Mouse (Mus musculus) heart, postnatal 36 days (tissue): ENCODE measurements at regions not wholly inside any gene's neighbourhood (a gene's known extent, or its start where the extent isn't known, plus 50 kb on each side); places are given as distances from the start of the nearest gene placed in this dataset.

ENCODE experiments used
- DNase-seq, 2 experiments: peaks; one replicate each; pipeline ENCODE4 v3.0.0; 2021 to 2022
- intact Hi-C: fragments of 180-260 bp; cut with DNase I; formaldehyde crosslinking; loops from one replicate; pipeline ENCODE4 v1.15.1; 2025

- DNase-seq: peak; percentile 55 to 59
- intact Hi-C loops: loop anchor here (5.0 to 10.0 kb wide), 4 partner anchors 323 to 653 kb away; partner anchors contain the start of gene Pde3a
These were observed 195.4 kb downstream of the Gm11077 start for GRCm38 (mm10) chr6:140924319-140924981.

GRCm38 (mm10) chr6:140927616-140928015, 198.5 kb downstream of the Gm11077 start:
- no peak for DNase-seq
- intact Hi-C loops: loop anchor here (5.0 to 10.0 kb wide), 2 partner anchors 447 to 525 kb away; no protein-coding TSS in a partner anchor

GRCm38 (mm10) chr6:140934286-140934685, 205.2 kb downstream of the Gm11077 start:
- no peak for DNase-seq
- intact Hi-C loops: no loop called here

GRCm38 (mm10) chr6:140938025-140938424, 208.9 kb downstream of the Gm11077 start:
- no peak for DNase-seq
- intact Hi-C loops: no loop called here

- no peak for DNase-seq
- intact Hi-C loops: no loop called here
These were observed 217.6 kb downstream of the Gm11077 start for GRCm38 (mm10) chr6:140946720-140947119.

GRCm38 (mm10) chr6:140950483-140950882, 221.4 kb downstream of the Gm11077 start:
- no peak for DNase-seq
- intact Hi-C loops: no loop called here

GRCm38 (mm10) chr6:140953256-140953655, 224.2 kb downstream of the Gm11077 start:
- intact Hi-C loops: no loop called here
- no peak for DNase-seq

GRCm38 (mm10) chr6:140953721-140954120, 224.6 kb downstream of the Gm11077 start:
- intact Hi-C loops: no loop called here
- DNase-seq: no peak

- intact Hi-C loops: no loop called here
- peak; percentile 16 to 17 for DNase-seq
These were observed 226.9 kb downstream of the Gm11077 start for GRCm38 (mm10) chr6:140955751-140956521.

GRCm38 (mm10) chr6:140956522-140956863, 227.4 kb downstream of the Gm11077 start:
- DNase-seq: peak in 1 of 2 experiments; percentile 1
- intact Hi-C loops: no loop called here

GRCm38 (mm10) chr6:140961987-140962386, 232.9 kb downstream of the Gm11077 start:
- DNase-seq: no peak
- intact Hi-C loops: no loop called here

GRCm38 (mm10) chr6:140962563-140962962, 233.5 kb downstream of the Gm11077 start:
- intact Hi-C loops: no loop called here
- DNase-seq: no peak

- intact Hi-C loops: no loop called here
- no peak for DNase-seq
These were observed 244.6 kb downstream of the Gm11077 start for GRCm38 (mm10) chr6:140973732-140974131.

- intact Hi-C loops: no loop called here
- no peak for DNase-seq
These were observed 247.9 kb downstream of the Gm11077 start for GRCm38 (mm10) chr6:140976989-140977388.

- DNase-seq: no peak
- intact Hi-C loops: no loop called here
These were observed 254.5 kb downstream of the Gm11077 start for GRCm38 (mm10) chr6:140983610-140984009.

GRCm38 (mm10) chr6:140984249-140984648, 255.2 kb downstream of the Gm11077 start:
- no peak for DNase-seq
- intact Hi-C loops: no loop called here

- intact Hi-C loops: no loop called here
- no peak for DNase-seq
These were observed 255.2 kb upstream of the Pde3a start for GRCm38 (mm10) chr6:140993643-140994580.

- intact Hi-C loops: no loop called here
- DNase-seq: peak; percentile 17 to 29
These were observed 253.5 kb upstream of the Pde3a start for GRCm38 (mm10) chr6:140995340-140996135.

GRCm38 (mm10) chr6:140998069-140998468, 251.0 kb upstream of the Pde3a start:
- no peak for DNase-seq
- intact Hi-C loops: no loop called here

- DNase-seq: no peak
- intact Hi-C loops: no loop called here
These were observed 248.5 kb upstream of the Pde3a start for GRCm38 (mm10) chr6:141000552-141000951.
